21 mouse cellular contexts compared by ENCODE assay signal in genomic region chr5:92554443-92554842, GRCm38 (mm10). TPM values are rescaled to one million over a fixed set of nuclear protein-coding genes. Genes with fewer than 3 reads are reported as not detected.
DNase-seq lines count a peak whose midpoint lies in the region; ATAC-seq and TF ChIP-seq lines count a peak whose summit lies in the region.
"Had no signal": no experiment of that assay in that cellular context is flagged by ENCODE, and none has a peak within 500 bp of the region (broad histone marks: within the 10 kb centered on the region; RNA-seq: fewer than 3 reads in every experiment).

No protein-coding gene starts in this region.

- no peaks in the 10 kb centered on the region for H3K9me3 ChIP-seq in forebrain, embryonic 16.5 days (ENCODE audit: control insufficient read depth, low read length)
- H3K9me3 ChIP-seq in forebrain, embryonic 12.5 days, result no peaks in the 10 kb centered on the region
- H3K9me3 ChIP-seq in kidney, embryonic 15.5 days (replicated peaks), result no peaks in the 10 kb centered on the region
- H3K9me3 ChIP-seq: embryonic facial prominence, embryonic 12.5 days; heart, embryonic 15.5 days; midbrain, embryonic 15.5 days; neural tube, embryonic 15.5 days had no signal

- ATAC-seq in forebrain, embryonic 16.5 days, result 0 out of 2 replicates have a peak, but pooled peaks have one; percentile 45
- no peak for ATAC-seq in forebrain, embryonic 12.5 days (ENCODE audit: low FRiP score)
- ATAC-seq in kidney, embryonic 15.5 days (replicated peaks; ENCODE audit: low FRiP score), result no peak
- ATAC-seq: activated CD4-positive, CD25-positive, alpha-beta regulatory T cell, adult 4 months; midbrain, embryonic 15.5 days had no signal

- WGBS in forebrain, embryonic 16.5 days, result 66% methylated on average over 4 of the region's 4 CpGs
- WGBS in forebrain, embryonic 12.5 days, result 88% methylated on average over 4 of the region's 4 CpGs
- WGBS in kidney, embryonic 15.5 days, result 77% methylated on average over 4 of the region's 4 CpGs

- H3K27ac ChIP-seq in forebrain, embryonic 16.5 days (ENCODE audit: low read length), result no peak overlapping the region
- no peak overlapping the region for H3K27ac ChIP-seq in forebrain, embryonic 12.5 days
- no peak overlapping the region for H3K27ac ChIP-seq in kidney, embryonic 15.5 days
- H3K27ac ChIP-seq: embryonic facial prominence, embryonic 12.5 days; heart, adult 2 months; heart, embryonic 15.5 days; midbrain, embryonic 15.5 days had no signal

- H3K4me3 ChIP-seq in forebrain, embryonic 16.5 days (replicated peaks; ENCODE audit: low read length), result no peak overlapping the region
- H3K4me3 ChIP-seq in forebrain, embryonic 12.5 days (replicated peaks), result no peak overlapping the region
- no peak overlapping the region for H3K4me3 ChIP-seq in kidney, embryonic 15.5 days (replicated peaks)
- H3K4me3 ChIP-seq: embryonic facial prominence, embryonic 12.5 days; erythroblast, embryonic 14.5 days; heart, adult 2 months; heart, embryonic 15.5 days; megakaryocyte, embryonic 14.5 days; midbrain, embryonic 15.5 days; neural tube, embryonic 15.5 days had no signal

- no peaks in the 10 kb centered on the region for H3K4me1 ChIP-seq in forebrain, embryonic 16.5 days (replicated peaks; ENCODE audit: control insufficient read depth, insufficient read depth, low read length)
- no peaks in the 10 kb centered on the region for H3K4me1 ChIP-seq in forebrain, embryonic 12.5 days
- H3K4me1 ChIP-seq in kidney, embryonic 15.5 days, result peaks cover 5% of the 10 kb centered on the region; the same call in 1 of the 2 replicates
- H3K4me1 ChIP-seq: embryonic facial prominence, embryonic 12.5 days; megakaryocyte, embryonic 14.5 days; midbrain, embryonic 15.5 days; neural tube, embryonic 15.5 days had no signal

- TF ChIP-seq CTCF in brain, embryonic 14.5 days (IDR thresholded peaks at IDR 0.05; ENCODE audit: borderline replicate concordance, extremely low read depth, insufficient read depth, insufficient read length), result no peak

- DNase-seq in kidney, postnatal 14 days, result peak; percentile 26
- DNase-seq in lung, postnatal 10 days, result peak; percentile 43
- no peak for DNase-seq in lung, postnatal 25 days (ENCODE audit: low spot score)
- peak; percentile 32 for DNase-seq in brain, embryonic 14.5 days (ENCODE audit: low read depth)
- DNase-seq: adrenal gland, postnatal 25 days; cerebellum, adult 18-20 months; gastrocnemius, postnatal 14 days; heart, adult 2 months; heart, postnatal 4 days had no signal

- no peak overlapping the region for H3K4me2 ChIP-seq in forebrain, embryonic 16.5 days (ENCODE audit: low read length)
- no peak overlapping the region for H3K4me2 ChIP-seq in forebrain, embryonic 12.5 days
- H3K4me2 ChIP-seq in kidney, embryonic 15.5 days, result no peak overlapping the region
- H3K4me2 ChIP-seq: embryonic facial prominence, embryonic 12.5 days; heart, embryonic 15.5 days; midbrain, embryonic 15.5 days; neural tube, embryonic 15.5 days had no signal

- no peaks in the 10 kb centered on the region for H3K27me3 ChIP-seq in forebrain, embryonic 16.5 days (replicated peaks; ENCODE audit: control insufficient read depth, insufficient read depth, low read length)
- H3K27me3 ChIP-seq in forebrain, embryonic 12.5 days, result no peaks in the 10 kb centered on the region
- no peaks in the 10 kb centered on the region for H3K27me3 ChIP-seq in kidney, embryonic 15.5 days
- H3K27me3 ChIP-seq: embryonic facial prominence, embryonic 12.5 days; heart, embryonic 15.5 days; midbrain, embryonic 15.5 days; neural tube, embryonic 15.5 days had no signal

- no peak for TF ChIP-seq POLR2A in brain, embryonic 14.5 days (IDR thresholded peaks at IDR 0.05; ENCODE audit: borderline replicate concordance, extremely low read depth, insufficient read depth, insufficient read length, poor library complexity, severe bottlenecking)

- no peak overlapping the region for H3K9ac ChIP-seq in forebrain, embryonic 16.5 days (replicated peaks; ENCODE audit: low read depth, low read length)
- no peak overlapping the region for H3K9ac ChIP-seq in forebrain, embryonic 12.5 days
- H3K9ac ChIP-seq in kidney, embryonic 15.5 days, result no peak overlapping the region
- H3K9ac ChIP-seq: embryonic facial prominence, embryonic 12.5 days; heart, embryonic 15.5 days; midbrain, embryonic 15.5 days; neural tube, embryonic 15.5 days had no signal

- H3K36me3 ChIP-seq in forebrain, embryonic 16.5 days (ENCODE audit: control insufficient read depth, insufficient read depth), result no peaks in the 10 kb centered on the region
- H3K36me3 ChIP-seq in forebrain, embryonic 12.5 days (replicated peaks), result no peaks in the 10 kb centered on the region
- no peaks in the 10 kb centered on the region for H3K36me3 ChIP-seq in kidney, embryonic 15.5 days
- H3K36me3 ChIP-seq: embryonic facial prominence, embryonic 12.5 days; heart, embryonic 15.5 days; midbrain, embryonic 15.5 days; neural tube, embryonic 15.5 days had no signal

RNA-seq across cellular contexts. Expression of gene Fam47e, which starts 0.4 kb away (rescaled TPM):
- polyA plus RNA-seq in forebrain, embryonic 16.5 days (2015; fragmentation: Nextera tagmentation; extraction: Ambion mirVana), result 0.43 and 0.77 TPM in 2 replicates
- polyA plus RNA-seq in forebrain, embryonic 12.5 days (2016; fragmentation: Nextera tagmentation; extraction: Ambion mirVana), result not detected in 2 replicates
- not detected in 2 replicates for polyA plus RNA-seq in kidney, embryonic 15.5 days (2015; fragmentation: Nextera tagmentation; extraction: Ambion mirVana)
- polyA plus RNA-seq in brain, embryonic 14.5 days (2012; rRNA removed), result 0.37 and 0.56 TPM in 2 replicates
- polyA plus RNA-seq: activated CD4-positive, CD25-positive, alpha-beta regulatory T cell, adult 4 months; C2C12; embryonic facial prominence, embryonic 12.5 days; erythroblast, embryonic 14.5 days; stomach, embryonic 14.5 days had no signal

RNA-seq across cellular contexts. Expression of gene Scarb2, which starts 47.8 kb away (rescaled TPM):
- 25.1 and 27.0 TPM in 2 replicates for polyA plus RNA-seq in forebrain, embryonic 16.5 days (2015; fragmentation: Nextera tagmentation; extraction: Ambion mirVana)
- 16.6 and 17.9 TPM in 2 replicates for polyA plus RNA-seq in forebrain, embryonic 12.5 days (2016; fragmentation: Nextera tagmentation; extraction: Ambion mirVana)
- polyA plus RNA-seq in kidney, embryonic 15.5 days (2015; fragmentation: Nextera tagmentation; extraction: Ambion mirVana), result 9.1 and 9.7 TPM in 2 replicates
- 57.4 and 71.5 TPM in 2 replicates for polyA plus RNA-seq in brain, embryonic 14.5 days (2012; rRNA removed)

RNA-seq across cellular contexts. Expression of gene Stbd1, which starts 48.4 kb away (rescaled TPM):
- 3.6 and 3.9 TPM in 2 replicates for polyA plus RNA-seq in forebrain, embryonic 16.5 days (2015; fragmentation: Nextera tagmentation; extraction: Ambion mirVana)
- polyA plus RNA-seq in forebrain, embryonic 12.5 days (2016; fragmentation: Nextera tagmentation; extraction: Ambion mirVana), result 5.0 and 6.2 TPM in 2 replicates
- polyA plus RNA-seq in kidney, embryonic 15.5 days (2015; fragmentation: Nextera tagmentation; extraction: Ambion mirVana), result 30.7 and 33.5 TPM in 2 replicates
- 2.0 and 3.7 TPM in 2 replicates for polyA plus RNA-seq in brain, embryonic 14.5 days (2012; rRNA removed)
